Mouse (Mus musculus): ENCODE data around the gene Prx.

Prx gene

DNA sequence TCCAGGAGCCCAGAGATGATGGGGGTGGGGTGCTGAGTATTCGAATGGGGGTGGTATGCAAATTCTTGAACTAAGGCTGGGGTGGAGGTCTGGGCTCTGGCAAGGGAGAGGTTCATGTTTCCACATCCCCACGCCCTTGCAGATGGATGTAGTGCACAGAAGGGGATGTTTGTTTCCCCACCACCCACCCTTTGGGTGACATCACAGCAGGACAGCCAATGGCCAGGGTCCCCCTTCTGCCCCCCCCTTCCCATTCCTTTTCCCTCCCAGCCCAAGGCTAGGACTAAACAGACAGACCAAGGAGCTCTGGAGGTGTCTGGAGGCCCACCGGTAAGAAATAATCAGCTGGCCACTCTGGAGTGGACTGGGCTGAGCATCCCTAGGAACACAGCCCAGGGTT is at the start of gene Prx:
Prx (plus strand) TSS at position 289 of the 400 bp plus-strand sequence.
- no peak for DNase-seq

DNA sequence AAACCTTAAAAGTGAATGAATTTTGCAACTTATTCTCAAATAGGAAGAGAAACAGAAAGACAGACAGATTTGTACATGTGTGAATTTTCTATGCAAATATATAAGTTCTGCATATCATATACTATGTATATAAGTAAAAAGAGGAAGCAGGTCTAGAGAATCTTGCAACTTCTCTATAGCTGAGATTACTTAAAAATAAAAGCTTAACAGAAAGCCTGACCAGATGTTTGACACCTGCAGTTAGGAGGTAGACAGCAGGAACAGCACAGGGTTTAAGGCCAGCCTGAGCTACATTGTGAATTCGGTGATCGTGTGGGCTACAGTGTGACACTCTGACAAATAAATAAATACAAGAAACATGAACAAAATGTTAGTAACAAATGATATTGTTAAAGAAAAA is 47.8 kb upstream of the Prx start:
- DNase-seq, result no peak

DNA sequence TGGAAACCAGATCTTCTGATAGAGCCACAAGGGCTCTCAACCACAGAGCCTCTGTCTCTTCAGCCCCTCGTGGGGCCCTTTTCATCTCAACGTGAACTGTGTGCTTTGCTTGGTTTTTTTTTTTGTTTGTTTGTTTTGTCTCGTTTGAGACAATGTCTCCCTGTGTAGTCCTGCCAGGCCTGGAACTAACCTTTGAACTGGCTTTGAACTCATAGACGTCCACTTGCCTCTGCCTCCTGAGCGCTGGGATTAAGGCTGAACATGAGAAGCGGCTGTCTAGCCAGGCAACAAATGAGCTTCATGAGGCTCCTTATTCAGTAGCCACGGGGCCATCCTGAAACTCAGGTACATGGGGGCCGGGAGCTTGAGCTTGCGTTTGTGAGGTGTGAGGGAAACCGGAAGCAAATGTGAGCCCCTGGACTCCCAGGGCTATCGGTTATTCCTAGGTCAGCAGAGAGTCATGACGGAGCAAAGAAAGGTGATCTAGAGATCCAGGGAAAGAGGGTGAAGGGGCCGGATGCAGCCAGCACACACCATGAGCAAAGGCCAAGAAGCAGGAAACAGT is 46.8 kb upstream of the Prx start:
- DNase-seq, result no peak

DNA sequence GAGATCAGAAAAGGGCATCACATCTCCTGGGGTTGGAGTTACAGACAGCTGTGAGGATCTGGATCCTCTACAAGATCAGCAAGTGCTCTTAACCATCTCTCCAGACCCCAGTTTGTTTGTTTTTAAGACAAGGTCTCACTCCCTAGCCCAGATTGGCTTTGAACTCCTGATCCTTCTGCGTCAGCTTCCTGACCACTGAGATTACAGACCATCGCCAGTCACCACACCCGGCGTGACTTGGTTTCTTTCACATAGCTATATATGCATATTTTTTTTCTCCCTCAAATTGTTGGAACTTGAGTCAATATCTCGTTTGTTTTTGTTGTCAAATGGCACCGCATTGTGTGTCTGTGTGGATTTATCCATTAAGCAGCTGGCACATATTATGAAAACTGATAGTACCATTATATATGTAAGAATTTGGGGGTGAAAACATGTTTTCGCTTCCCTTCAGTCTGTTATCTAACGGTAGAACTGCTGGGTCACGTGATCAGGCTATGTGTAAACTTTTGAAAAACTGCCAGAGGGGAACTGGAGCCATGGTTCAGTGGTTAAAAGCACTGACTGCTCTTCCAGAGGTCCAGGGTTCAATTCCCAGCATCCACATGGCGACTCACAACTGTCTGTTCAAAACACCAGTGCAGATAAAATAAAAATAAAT is 44.5 kb upstream of the Prx start:
- DNase-seq, result no peak

DNA sequence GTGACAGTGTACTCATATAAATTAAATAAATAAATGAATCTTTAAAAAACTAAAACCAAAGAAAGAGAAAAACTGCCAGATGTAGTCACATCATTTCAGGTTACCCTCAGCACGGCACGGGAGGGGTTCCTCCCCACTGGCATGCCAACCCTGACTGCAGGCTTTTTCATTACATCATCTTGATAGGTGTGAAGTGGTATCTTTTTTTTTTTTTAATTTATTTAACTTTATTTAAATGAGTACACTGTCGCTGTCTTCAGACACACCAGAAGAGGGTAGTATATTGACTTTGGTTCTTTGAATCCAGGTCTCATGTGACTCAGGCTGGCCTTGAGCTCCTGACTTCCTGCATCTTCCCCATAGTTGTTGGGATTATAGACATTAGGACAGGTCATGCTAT is 43.9 kb upstream of the Prx start:
- DNase-seq, result no peak

DNA sequence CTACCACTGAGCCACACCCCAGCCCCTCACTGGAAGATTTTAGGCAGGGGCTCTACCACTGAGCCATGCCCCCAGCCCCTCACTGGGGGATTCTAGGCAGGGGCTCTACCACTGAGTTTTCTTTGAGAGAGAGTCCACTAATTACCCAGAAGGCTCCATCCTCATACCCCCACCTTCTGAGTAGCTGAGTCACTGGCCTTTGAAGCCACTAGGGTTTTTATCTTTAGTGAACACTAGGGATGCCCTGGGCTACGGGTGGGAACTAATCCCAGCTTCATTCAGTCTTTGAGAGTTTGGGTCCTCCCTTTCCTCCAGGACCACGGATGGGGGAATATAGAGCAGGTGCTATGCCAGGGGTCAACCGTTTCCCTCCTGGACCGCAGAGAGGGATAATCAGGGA is 40.5 kb upstream of the Prx start:
- no peak for DNase-seq

DNA sequence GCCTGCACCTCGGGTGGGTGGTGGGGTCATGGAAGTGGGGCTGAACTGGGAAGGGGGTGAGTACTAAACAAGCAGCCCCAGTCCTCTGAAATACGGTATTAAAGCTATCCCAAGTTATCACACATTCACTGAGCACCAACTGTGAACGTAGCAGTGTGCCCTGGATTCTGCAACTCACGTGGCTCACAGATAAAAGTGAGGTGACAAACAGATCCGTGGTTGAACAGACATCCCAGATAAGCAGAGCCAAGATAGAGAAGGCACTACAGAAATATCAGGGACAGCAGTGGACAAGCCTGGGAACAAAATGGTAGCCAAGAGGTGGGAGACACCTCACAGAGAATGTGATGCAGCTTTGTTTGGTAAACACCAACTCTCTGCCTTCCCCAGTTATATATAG is 39.5 kb upstream of the Prx start:
- DNase-seq, result no peak

DNA sequence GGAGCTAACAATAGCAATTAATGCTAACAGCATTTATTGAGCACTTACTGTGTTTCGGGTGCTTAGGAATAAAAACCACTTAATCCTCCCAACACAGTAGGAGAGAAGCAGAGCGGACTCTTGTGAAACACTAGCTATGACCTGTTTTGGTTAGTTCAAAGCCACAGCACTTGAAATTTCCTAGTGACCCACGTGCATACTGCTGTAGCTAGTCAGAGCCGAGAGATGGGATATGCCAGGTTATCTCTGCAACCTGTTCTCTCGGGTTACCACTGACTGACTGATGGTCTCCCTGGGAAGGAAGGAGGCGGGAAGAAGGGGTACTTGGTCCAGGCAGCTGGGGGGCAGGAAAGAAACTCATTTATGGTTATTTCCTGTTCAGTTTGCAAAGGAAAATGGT is 38.6 kb upstream of the Prx start:
- DNase-seq, result no peak

DNA sequence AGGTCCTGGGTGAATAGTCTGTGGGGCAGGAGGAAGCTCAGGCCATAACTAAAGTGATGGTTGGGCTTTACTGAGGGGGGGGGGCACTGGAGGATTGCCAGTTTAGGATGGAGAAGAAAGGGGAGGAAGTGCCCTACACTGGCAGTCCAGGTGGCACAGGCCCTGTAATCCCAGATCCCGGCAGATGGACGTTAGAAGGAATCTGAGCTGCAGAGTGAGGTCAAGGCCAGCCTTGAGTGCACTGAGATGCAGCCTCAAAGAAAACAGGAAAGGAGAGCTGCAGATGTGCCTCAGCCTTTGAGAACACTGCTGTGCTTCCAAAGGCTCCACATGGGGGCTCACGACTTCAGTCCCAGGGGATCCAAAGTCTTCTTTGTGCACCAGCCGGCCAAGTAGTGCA is 31.5 kb upstream of the Prx start:
- no peak for DNase-seq

DNA sequence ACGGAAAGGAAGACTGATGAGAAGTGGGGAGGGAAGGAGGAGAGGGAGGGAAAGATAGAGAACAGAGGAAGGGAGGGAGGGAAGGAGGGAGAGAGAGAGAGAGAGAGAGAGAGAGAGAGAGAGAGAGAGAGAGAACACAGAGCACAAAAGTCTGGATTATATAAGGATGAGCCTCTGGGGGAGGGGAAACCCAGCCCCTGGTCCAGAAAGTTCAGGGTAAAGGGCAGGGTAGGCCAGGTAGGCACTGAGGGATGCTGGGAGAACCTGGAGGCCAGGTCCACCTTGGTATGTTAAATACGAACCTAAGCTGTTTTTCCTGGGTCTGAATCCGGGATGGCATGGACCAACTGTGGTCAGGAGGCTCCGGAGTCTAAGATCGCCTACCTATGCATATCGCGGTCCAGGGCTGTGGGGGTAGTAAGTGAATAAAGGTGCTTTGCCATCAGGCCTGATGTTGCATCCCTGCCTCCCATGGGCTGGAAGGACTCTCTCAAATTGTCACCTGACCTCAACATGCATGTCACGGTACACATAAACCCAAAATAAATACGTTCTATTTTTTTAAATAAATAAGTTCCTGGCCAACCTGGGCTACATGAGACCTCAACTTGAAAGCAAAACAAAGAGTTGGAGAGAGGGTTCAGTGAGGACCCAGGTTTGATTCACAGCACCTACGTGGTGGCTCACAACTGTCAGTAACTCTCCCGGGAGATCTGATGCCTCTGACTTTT is 27.6 kb upstream of the Prx start:
- DNase-seq, result no peak

DNA sequence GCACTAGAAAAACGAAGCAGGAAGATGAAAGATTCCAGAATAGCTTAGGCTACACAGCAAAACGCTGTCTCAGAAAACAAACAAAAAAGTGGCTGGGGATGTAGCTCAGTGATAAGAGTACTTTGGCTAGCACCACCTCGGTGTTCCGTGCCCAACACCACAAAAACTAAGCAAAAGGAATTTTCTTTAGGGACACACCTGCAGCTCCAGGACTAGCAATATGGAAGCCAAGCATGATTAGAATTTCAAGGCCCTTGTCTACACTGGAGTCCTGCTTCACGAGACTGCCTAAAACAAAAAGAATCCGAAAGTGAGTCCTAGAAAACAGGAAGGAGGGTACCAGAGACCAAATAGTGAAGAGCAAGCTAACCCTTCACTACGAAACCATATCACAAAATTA is 26.5 kb upstream of the Prx start:
- no peak for DNase-seq

DNA sequence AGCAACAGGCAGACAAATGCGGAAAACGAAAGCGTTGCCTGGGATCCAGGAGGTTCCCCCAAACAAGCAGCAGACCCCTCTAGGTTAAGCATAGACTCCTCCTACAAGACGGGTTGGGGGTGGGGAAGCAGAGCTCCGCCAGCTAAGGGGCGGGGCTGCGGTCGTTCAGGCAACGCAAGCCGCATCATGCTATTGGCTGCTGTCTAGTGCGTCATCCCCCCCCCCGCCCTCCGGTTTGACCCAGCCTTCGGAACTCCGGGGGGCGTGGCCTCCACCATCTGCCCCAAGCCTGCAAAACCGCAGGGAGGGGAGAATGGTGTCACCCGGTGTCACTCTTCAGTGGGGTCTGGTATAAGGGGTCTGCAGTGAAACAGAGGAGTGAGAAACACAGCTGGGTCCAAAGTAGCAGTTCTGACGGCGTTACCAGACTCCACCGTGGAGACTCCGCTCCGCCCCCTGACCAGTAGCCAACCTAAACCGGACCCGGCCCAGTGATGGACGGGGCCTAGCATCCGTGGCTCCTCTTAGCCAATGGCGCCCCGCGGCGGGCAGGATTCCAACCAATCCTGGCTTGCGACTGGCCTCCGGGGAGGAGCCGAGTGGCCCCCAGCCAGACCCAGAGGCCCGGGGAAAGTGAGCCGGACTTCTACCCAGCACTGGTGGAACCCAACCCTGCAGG is 25.8 kb upstream of the Prx start, which contains the start of gene Sertad3:
Sertad3 (plus strand) TSS at position 613 of the 679 bp plus-strand sequence.
- DNase-seq, result peak; percentile 99

DNA sequence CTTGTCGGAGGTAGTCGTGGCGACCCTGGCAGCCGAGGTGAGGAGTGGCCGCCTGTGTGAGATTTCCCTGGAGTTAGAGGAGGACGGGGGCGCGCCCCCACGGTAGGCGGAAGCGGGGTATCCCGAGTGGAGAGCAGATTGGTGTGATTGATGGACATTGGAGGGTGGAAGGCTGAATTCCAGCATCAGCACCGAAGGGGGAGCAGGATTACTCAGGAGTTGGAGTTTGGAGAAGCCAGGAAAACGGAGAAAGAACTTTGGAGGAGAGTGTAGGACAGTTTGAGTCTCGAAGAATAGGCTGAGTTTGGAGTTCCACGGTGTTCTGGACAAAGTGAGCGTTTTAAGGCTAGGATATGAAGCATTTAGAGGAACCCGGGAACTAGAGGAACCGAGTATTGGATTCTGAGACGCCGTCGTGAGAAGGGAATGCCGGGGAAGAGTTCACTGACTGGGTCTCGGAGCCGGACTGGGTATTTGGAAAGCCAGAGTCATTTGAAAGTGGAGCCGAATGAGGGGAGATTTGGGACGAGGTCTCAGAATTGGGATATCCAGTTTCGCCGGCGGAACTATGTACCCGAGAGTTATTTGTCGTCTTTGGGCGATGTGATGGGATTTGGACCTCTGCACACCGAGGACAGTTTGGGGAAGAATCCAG is 25.2 kb upstream of the Prx start:
- no peak for DNase-seq

DNA sequence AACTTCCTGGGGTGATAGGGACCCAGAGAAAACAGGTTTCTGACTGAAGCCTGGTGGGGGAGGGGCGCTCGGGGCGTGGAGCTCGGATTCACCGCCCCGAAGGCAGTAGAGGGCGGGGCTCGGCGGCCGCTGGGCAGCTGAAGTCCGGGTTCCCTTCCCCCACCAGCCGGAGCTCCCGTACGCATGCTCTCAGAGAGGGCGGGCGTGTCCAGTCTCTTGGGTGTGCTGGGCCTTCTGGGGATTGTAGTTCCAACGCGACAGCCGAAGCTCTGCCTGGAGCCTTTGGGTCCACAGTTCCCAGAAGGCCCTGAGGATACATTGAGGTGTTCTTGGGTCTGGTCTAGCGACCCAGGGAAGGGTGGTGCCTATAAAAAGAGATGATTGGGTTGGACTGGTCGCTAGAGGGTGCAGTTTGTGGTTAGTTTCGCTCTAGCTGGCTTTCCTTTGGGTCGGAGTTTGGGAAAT is 24.6 kb upstream of the Prx start:
- peak; percentile 90 for DNase-seq

DNA sequence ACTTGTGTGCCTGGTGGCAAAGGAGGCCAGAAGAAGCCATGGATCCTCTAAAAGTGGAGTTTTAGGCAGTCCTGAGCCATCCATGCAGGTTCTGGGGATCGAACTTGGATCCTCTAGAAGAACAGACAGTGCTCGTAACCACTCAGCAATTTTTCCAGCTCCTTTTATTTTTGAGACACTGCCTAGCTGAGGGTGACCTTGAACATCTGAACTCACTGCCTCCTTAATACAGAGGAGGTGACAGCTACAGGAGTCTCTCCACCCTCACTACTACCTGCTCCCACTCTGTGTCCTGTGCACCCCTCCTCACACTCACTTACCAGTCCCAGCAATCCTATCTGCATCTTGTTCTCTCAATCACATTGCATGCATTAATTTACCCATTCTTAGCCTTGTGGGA is 23.5 kb upstream of the Prx start:
- no peak for DNase-seq

DNA sequence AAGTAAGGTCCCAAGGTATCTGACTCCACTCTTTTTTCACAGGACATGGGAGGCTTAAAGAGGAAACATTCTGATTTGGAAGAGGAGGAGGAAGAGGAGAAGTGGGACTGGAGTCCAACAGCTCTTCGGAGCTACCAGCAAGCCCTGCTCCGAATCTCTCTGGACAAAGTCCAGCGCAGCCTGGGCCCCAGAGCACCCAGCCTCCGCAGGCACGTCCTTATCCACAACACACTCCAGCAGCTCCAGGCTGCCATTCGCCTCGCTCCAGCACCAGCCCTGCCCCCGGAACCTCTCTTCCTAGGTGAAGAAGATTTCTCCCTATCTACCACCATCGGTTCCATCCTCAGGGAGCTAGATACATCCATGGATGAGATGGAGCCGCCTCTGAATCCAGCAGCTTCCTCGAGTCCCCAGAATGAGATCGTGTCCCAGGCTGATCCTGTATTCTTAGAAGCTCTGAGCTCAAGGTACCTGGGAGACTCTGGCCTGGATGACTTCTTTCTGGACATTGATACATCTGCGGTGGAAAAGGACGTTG is 23.0 kb upstream of the Prx start:
- DNase-seq, result no peak

DNA sequence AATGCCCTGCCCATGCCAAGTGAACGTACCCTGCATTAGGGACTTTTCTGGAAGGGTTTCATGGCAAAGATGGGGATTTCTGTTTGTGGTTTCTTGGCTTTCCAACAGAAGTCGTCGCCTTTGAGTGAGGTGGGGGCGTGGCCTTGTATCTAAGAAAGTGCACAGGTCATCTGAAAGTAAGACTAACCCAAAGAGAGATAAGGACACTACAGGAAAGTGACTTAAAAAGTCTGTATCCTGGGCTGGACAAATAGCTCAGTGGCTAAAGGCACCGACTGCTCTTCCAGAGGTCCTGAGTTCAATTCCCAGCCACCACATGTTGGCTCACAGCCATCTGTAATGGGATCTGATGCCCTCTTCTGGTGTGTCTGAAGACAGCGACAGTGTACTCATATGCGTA is 20.6 kb upstream of the Prx start:
- DNase-seq, result no peak

DNA sequence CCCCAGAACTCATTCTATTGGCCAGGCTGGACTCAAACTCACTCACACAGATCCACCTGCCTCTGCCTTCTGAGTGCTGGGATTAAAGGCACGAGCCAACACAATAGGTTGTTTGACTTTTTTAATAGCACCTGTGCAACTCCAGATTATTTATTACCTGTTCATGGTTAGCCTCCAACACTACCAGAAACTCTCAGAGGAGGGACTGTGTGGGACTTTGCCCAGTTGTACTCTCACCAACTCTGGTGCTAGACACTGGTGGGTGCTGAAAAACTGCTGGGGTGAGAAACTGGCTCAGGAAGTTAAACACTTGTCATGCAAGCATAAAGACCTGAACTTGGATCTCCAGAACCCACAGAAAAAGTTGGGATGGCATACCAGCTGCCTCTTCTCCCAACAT is 19.4 kb upstream of the Prx start:
- no peak for DNase-seq

DNA sequence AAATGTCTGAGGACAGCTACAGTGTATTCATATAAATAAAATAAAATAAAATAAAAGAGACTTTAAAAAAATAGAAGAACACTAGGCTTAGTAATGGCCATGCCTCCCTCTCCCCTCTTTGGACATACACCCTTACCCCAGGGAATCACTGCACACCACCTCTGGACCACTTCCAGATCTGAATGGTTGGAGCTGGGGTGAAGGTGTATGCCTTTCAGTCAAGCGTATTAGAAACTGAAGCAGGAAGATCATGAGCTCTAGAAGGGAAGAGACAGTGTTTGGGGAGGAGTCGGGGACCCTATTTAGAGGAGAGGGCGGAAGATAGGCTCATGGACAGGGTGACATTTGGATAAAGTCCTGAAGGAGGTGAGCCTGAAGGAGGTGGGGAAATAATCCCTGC is 18.6 kb upstream of the Prx start:
- DNase-seq, result no peak

DNA sequence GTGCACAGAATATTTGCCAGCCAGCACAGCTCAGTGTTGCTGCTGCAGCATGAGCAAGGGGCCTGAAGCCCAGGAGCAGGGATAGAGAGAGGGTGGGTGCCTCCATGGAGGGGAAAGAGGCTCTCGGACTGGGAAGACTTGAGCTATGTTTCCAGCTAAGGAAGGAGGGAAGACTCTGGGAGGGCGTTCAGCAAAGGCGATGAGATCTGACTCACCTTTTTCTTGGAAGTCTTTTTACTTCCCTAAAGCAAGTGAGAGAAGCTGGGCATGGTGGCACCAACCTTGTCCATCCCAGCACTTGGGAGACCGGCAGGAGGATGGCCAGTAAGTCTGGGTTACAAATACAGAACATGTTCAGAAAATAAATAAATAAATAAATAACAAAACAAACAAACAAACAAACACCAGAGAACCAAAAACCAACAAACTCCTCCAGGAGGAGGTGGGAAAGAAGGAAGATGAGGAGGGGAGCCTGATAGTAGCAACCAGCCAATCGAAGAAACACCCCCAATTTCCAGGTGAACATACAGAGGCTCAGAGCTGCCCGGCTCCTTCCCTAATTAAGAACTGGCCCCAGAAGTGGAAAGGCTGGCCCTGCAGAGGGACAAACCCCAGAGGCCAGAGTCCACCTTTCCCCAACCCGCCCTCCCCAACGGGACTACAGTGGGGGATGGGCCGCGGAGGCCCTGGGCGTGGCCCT is 18.0 kb upstream of the Prx start:
- no peak for DNase-seq

DNA sequence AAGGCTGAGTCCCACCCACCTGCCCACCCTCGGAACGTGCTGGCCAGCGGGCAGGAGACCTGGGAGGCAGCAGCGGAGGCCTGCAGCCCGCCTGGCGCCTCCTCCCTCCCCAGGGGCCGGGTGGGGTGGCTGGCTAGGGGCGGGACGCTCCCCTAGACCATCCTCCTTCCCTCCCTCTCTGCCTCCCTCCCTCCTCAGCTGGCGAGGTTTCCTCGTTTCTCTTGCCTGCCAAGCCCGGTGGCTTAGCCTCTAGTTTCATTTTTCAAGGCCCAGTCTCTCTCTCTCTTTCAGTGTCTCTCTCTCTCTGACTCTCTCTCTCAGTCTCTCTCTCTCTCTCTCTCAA is 17.5 kb upstream of the Prx start:
- peak; percentile 60 for DNase-seq

DNA sequence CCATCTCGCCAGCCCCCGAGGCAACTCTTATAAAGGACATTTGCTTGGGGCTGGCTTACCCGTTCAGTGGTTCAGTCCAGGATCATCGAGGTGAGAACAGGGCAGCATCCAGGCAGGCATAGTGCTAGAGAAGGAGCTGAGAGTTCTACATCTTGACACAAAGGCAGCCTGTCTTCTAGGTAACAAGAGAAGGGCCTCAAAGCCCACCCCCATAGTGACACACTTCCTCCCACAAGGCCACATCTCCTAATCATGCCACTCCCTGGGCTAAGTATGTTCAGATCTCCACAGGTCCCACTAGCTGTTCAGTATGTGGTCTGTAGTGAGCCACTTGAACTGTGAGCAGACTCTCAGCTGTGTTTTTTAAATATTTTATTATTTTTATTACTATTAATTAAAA is 15.3 kb upstream of the Prx start:
- no peak for DNase-seq

Measured in right cerebral cortex, postnatal 4 days (tissue).